Mouse (Mus musculus) heart, postnatal 36 days (tissue): ENCODE results near the gene Svep1. TPM values are rescaled to one million over a fixed set of nuclear protein-coding genes. Genes with fewer than 3 reads are reported as not detected.

Source experiments
- DNase-seq, 2 experiments: peaks; one replicate each; pipeline ENCODE4 v3.0.0; 2021 to 2022
- intact Hi-C: fragments of 180-260 bp; cut with DNase I; formaldehyde crosslinking; loops from one replicate; pipeline ENCODE4 v1.15.1; 2025
- total RNA-seq, 2 experiments: library from RNA; stranded (reverse); gene quantifications; 2 replicates each; pipeline ENCODE4 v1.2.3; 2021

Gene Svep1
- total RNA-seq, 2 experiments from 2014 or later: 6.2 to 6.4 TPM

GRCm38 (mm10) chr4:58086738-58087137 lies 119.9 kb downstream of the Svep1 start:
- intact Hi-C loops: loop anchor here (5.0 kb wide), 1 partner anchor 126 kb away; no protein-coding TSS in a partner anchor
- no peak for DNase-seq

- DNase-seq: no peak
- intact Hi-C loops: loop anchor here (5.0 kb wide), 1 partner anchor 126 kb away; no protein-coding TSS in a partner anchor
These were observed 120.5 kb downstream of the Svep1 start for GRCm38 (mm10) chr4:58086151-58086550.

- intact Hi-C loops: loop anchor here (5.0 kb wide), 1 partner anchor 127 kb away; no protein-coding TSS in a partner anchor
- no peak for DNase-seq
These were observed 121.3 kb downstream of the Svep1 start for GRCm38 (mm10) chr4:58085340-58085739.

- intact Hi-C loops: loop anchor here (5.0 kb wide), 1 partner anchor 127 kb away; the partner anchor contains the start of gene Txn1
- DNase-seq: no peak
These were observed 122.5 kb downstream of the Svep1 start for GRCm38 (mm10) chr4:58084155-58084554.

GRCm38 (mm10) chr4:58082588-58082987 lies 124.1 kb downstream of the Svep1 start:
- intact Hi-C loops: loop anchor here (1.0 to 5.0 kb wide), 2 partner anchors 125 to 171 kb away; partner anchors contain the start of gene Txn1
- peak; percentile 65 to 75 for DNase-seq

- intact Hi-C loops: loop anchor here (1.0 to 5.0 kb wide), 4 partner anchors 122 to 707 kb away; partner anchors contain the start of gene Txn1
- DNase-seq: peak; percentile 43 to 63
These were observed 127.0 kb downstream of the Svep1 start for GRCm38 (mm10) chr4:58079631-58080030.

- intact Hi-C loops: loop anchor here (5.0 kb wide), 2 partner anchors 406 to 706 kb away; no protein-coding TSS in a partner anchor
- DNase-seq: no peak
These were observed 128.7 kb downstream of the Svep1 start for GRCm38 (mm10) chr4:58077950-58078349.

- intact Hi-C loops: loop anchor here (5.0 kb wide), 2 partner anchors 405 to 705 kb away; no protein-coding TSS in a partner anchor
- DNase-seq: no peak
These were observed 129.1 kb downstream of the Svep1 start for GRCm38 (mm10) chr4:58077536-58077935.

- intact Hi-C loops: no loop called here
These were observed 133.8 kb downstream of the Svep1 start for GRCm38 (mm10) chr4:58072888-58073287.

GRCm38 (mm10) chr4:58068886-58069285 lies 137.8 kb downstream of the Svep1 start:
- intact Hi-C loops: no loop called here
- no peak for DNase-seq

More at GRCm38 (mm10) chr4:58072888-58073287, 133.8 kb downstream of the Svep1 start:
- no peak for DNase-seq

GRCm38 (mm10) chr4:58064721-58065120 lies 141.9 kb downstream of the Svep1 start:
- intact Hi-C loops: no loop called here
- no peak for DNase-seq

GRCm38 (mm10) chr4:58062933-58063332 lies 143.7 kb downstream of the Svep1 start:
- DNase-seq: no peak
- intact Hi-C loops: no loop called here

- DNase-seq: no peak
- intact Hi-C loops: no loop called here
These were observed 151.0 kb downstream of the Svep1 start for GRCm38 (mm10) chr4:58055653-58056052.

GRCm38 (mm10) chr4:58054441-58054840 lies 152.2 kb downstream of the Svep1 start:
- no peak for DNase-seq
- intact Hi-C loops: no loop called here

- intact Hi-C loops: no loop called here
- DNase-seq: no peak
These were observed 155.9 kb downstream of the Svep1 start for GRCm38 (mm10) chr4:58050746-58051145.

GRCm38 (mm10) chr4:58050276-58050675 lies 156.4 kb downstream of the Svep1 start:
- intact Hi-C loops: no loop called here
- no peak for DNase-seq

GRCm38 (mm10) chr4:58044833-58045232 lies 161.8 kb downstream of the Svep1 start:
- intact Hi-C loops: no loop called here

GRCm38 (mm10) chr4:58044356-58044755 lies 162.3 kb downstream of the Svep1 start:
- no peak for DNase-seq
- intact Hi-C loops: no loop called here

More at GRCm38 (mm10) chr4:58044833-58045232, 161.8 kb downstream of the Svep1 start:
- no peak for DNase-seq

- no peak for DNase-seq
- intact Hi-C loops: no loop called here
These were observed 166.6 kb downstream of the Svep1 start for GRCm38 (mm10) chr4:58040093-58040492.

- intact Hi-C loops: no loop called here
- no peak for DNase-seq
These were observed 169.5 kb downstream of the Svep1 start for GRCm38 (mm10) chr4:58037096-58037705.

GRCm38 (mm10) chr4:58034663-58035062 lies 172.0 kb downstream of the Svep1 start:
- DNase-seq: no peak
- intact Hi-C loops: no loop called here

- no peak for DNase-seq
- intact Hi-C loops: no loop called here
These were observed 173.9 kb downstream of the Svep1 start for GRCm38 (mm10) chr4:58032714-58033113.
